Mouse (Mus musculus): ENCODE measurements at regions not wholly inside any gene's neighbourhood (a gene's known extent, or its start where the extent isn't known, plus 50 kb on each side); places are given as distances from the start of the nearest gene placed in this dataset.

GRCm38 (mm10) chr1:77298713-77299132, 216.2 kb downstream of the Epha4 start:
- TF ChIP-seq CTCF (IDR thresholded peaks at IDR 0.05; ENCODE audit: insufficient read depth, low read depth, low read length) (no peak), POLR2A (IDR thresholded peaks at IDR 0.05; ENCODE audit: insufficient read depth, low read depth, low read length) (no peak)

Measured in olfactory bulb, adult 2 months (tissue).